Mouse (Mus musculus) brain, embryonic 14.5 days (tissue): ENCODE measurements at regions not wholly inside any gene's neighbourhood (a gene's known extent, or its start where the extent isn't known, plus 50 kb on each side); places are given as distances from the start of the nearest gene placed in this dataset.

ENCODE experiments used
- CTCF ChIP-seq: fragments of 200-500 bp; IDR thresholded peaks from 2 replicates; pipeline ENCODE4 v1.5.1; 2012; ENCODE audit warnings: inconsistent platforms, mild to moderate bottlenecking, moderate library complexity, borderline replicate concordance; ENCODE audit not compliant: insufficient read depth, insufficient read length; ENCODE audit errors: extremely low read depth
- POLR2A ChIP-seq: fragments of 200-500 bp; IDR thresholded peaks from 2 replicates; pipeline ENCODE4 v1.6.1; 2012; ENCODE audit warnings: mild to moderate bottlenecking, inconsistent platforms, borderline replicate concordance; ENCODE audit not compliant: poor library complexity, insufficient read depth, insufficient read length, severe bottlenecking; ENCODE audit errors: extremely low read depth

DNA sequence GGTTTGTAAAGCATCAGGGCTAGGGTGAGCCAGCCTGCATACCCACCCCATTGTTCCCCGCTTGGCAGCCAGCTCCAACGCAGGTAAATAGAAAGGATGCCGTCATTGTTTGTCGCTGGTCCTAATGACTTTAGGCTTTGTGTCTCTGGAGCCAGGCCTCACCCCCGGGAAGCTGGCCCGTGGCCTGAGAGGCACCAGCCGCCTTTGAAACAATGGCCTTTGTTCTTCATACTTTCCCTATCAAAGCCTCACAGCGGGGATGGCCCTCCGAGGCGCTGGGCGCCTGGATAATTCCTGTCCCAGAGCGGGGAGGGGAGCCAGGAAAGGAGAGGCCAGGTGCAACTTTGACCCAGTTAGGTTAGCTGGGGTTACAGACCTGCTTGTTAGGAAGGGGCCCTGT, 495.0 kb downstream of the Med13l start:
- TF ChIP-seq CTCF: no peak
- TF ChIP-seq POLR2A: no peak
